Mouse (Mus musculus) hindbrain, embryonic 11.5 days (tissue): Measurements from ENCODE around the gene 1810037I17Rik. TPM values are rescaled to one million over a fixed set of nuclear protein-coding genes. Genes with fewer than 3 reads are reported as not detected.

ENCODE experiments used
- ATAC-seq: fragments of 200-750 bp; cut with Nextera tagmentation; 2 replicates; pipeline ENCODE4 v1.8.0; 2017; ENCODE audit warnings: mild to moderate bottlenecking, moderate TSS enrichment, moderate library complexity; ENCODE audit not compliant: low FRiP score
- DNase-seq: peaks from one replicate; pipeline ENCODE4 v3.0.0-alpha.2; 2015; ENCODE audit warnings: low spot score
- H3K27ac ChIP-seq: fragments of 300-500 bp; sonication (generic); 2 replicates; pipeline ENCODE4 v1.5.1; 2014; ENCODE audit warnings: mild to moderate bottlenecking, low read depth, low read length
- H3K27me3 ChIP-seq: fragments of 300-500 bp; sonication (generic); 2 replicates; pipeline ENCODE4 v1.6.1; 2014; ENCODE audit warnings: mild to moderate bottlenecking, low read length, moderate library complexity, mixed read lengths; ENCODE audit not compliant: control insufficient read depth, insufficient read depth
- H3K36me3 ChIP-seq: fragments of 300-500 bp; sonication (generic); 2 replicates; pipeline ENCODE4 v1.6.1; 2014; ENCODE audit warnings: mild to moderate bottlenecking, low read length, moderate library complexity, mixed read lengths; ENCODE audit not compliant: control insufficient read depth, insufficient read depth
- H3K4me1 ChIP-seq: fragments of 300-500 bp; sonication (generic); replicated peaks from 2 replicates; pipeline ENCODE4 v1.6.1; 2014; ENCODE audit warnings: low read length, mixed read lengths; ENCODE audit not compliant: control insufficient read depth, insufficient read depth
- H3K4me2 ChIP-seq: fragments of 300-500 bp; sonication (generic); replicated peaks from 2 replicates; pipeline ENCODE4 v1.6.1; 2014; ENCODE audit warnings: mild to moderate bottlenecking, low read depth, low read length
- H3K4me3 ChIP-seq: fragments of 300-500 bp; sonication (generic); 2 replicates; pipeline ENCODE4 v1.5.1; 2014; ENCODE audit warnings: low read depth, low read length
- H3K9ac ChIP-seq: fragments of 300-500 bp; sonication (generic); 2 replicates; pipeline ENCODE4 v1.6.1; 2014; ENCODE audit warnings: low read depth, low read length
- H3K9me3 ChIP-seq: fragments of 300-500 bp; sonication (generic); 2 replicates; pipeline ENCODE4 v1.6.1; 2016; ENCODE audit warnings: low read length; ENCODE audit not compliant: control insufficient read depth
- WGBS: fragments of 180-500 bp; shearing (Covaris S2); extraction: QIAGEN DNeasy Blood & Tissue Kit; methylation state at CpG from one replicate; pipeline ENCODE4 v1.1.7; 2014; 5-methylcytosine and 5-hydroxymethylcytosine counted together
- polyA plus RNA-seq: library from polyadenylated mRNA; unstranded; fragments of >200 nt; fragmentation: Nextera tagmentation; extraction: Ambion mirVana; gene quantifications from 2 replicates; pipeline ENCODE4 v1.2.1, GENCODE M21; 2014

The 1810037I17Rik gene
- polyA plus RNA-seq, 1 experiment from 2014 or later = 90.9 TPM

- ATAC-seq (no peak), DNase-seq (no peak)
- WGBS = 94% methylated on average over 9 of the region's 9 CpGs
- H3K36me3 ChIP-seq = no peaks in the 10 kb centered on the region
- no peaks in the 10 kb centered on the region for H3K4me1 ChIP-seq
- no peak overlapping the region for H3K4me3 ChIP-seq
- no peaks in the 10 kb centered on the region for H3K27me3 ChIP-seq
- H3K9me3 ChIP-seq = no peaks in the 10 kb centered on the region
- H3K4me2 ChIP-seq = no peak overlapping the region
- no peak overlapping the region for H3K9ac ChIP-seq
- H3K27ac ChIP-seq = no peak overlapping the region
Measured at GRCm38 (mm10) chr3:122968391-122968790, 44.4 kb downstream of the 1810037I17Rik start.

- Histone ChIP-seq H3K36me3 (no peaks in the 10 kb centered on the region), H3K4me3 (no peak overlapping the region), H3K4me2 (no peak overlapping the region), H3K27ac (no peak overlapping the region), H3K4me1 (no peaks in the 10 kb centered on the region), H3K9me3 (no peaks in the 10 kb centered on the region), H3K9ac (no peak overlapping the region), H3K27me3 (no peaks in the 10 kb centered on the region)
- 57% methylated on average over 3 of the region's 3 CpGs for WGBS
- DNase-seq (no peak), ATAC-seq (no peak)
Measured at GRCm38 (mm10) chr3:122972126-122972822, 48.3 kb downstream of the 1810037I17Rik start.

GRCm38 (mm10) chr3:122974833-122975232, 50.8 kb downstream of the 1810037I17Rik start:
- Histone ChIP-seq H3K36me3 (no peaks in the 10 kb centered on the region), H3K27ac (no peak overlapping the region), H3K9ac (no peak overlapping the region), H3K4me1 (no peaks in the 10 kb centered on the region), H3K27me3 (no peaks in the 10 kb centered on the region), H3K4me3 (no peak overlapping the region), H3K4me2 (no peak overlapping the region), H3K9me3 (no peaks in the 10 kb centered on the region)
- 56% methylated on average over 3 of the region's 3 CpGs for WGBS
- DNase-seq (no peak), ATAC-seq (no peak)

DNA sequence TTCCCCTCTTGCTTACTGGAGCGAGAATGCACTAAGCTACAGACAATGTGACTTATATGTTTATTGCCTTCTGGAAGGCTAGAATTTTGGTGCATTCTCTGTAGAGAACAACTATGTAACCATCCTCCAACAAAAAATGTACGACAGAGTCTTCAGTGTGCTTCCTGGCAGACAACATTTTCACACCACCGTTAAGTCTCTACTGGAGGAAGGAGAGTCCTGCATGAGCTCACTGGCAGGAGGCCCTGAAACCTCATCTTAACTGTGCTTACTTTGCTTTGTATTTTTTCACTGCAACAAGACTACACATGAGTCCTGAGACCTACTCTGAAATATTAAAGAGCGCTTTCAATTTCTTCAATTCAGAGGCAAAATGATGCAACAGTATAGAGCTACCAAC, 51.4 kb downstream of the 1810037I17Rik start:
- DNase-seq (no peak), ATAC-seq (no peak)
- WGBS = 87% methylated on average over 4 of the region's 4 CpGs
- Histone ChIP-seq H3K4me2 (no peak overlapping the region), H3K4me1 (no peaks in the 10 kb centered on the region), H3K9ac (no peak overlapping the region), H3K4me3 (no peak overlapping the region), H3K27ac (no peak overlapping the region), H3K27me3 (no peaks in the 10 kb centered on the region), H3K36me3 (no peaks in the 10 kb centered on the region), H3K9me3 (no peaks in the 10 kb centered on the region)

Other genes with a start within 250 kb of the 1810037I17Rik start
- 4.1 and 8.1 TPM in 2 replicates for gene Pde5a, start 195.3 kb upstream of the 1810037I17Rik start, polyA plus RNA-seq
- not detected in 2 replicates for gene Fabp2, start 29.1 kb upstream of the 1810037I17Rik start, polyA plus RNA-seq
- not detected in 2 replicates for gene Gm10959, start 4.8 kb upstream of the 1810037I17Rik start, polyA plus RNA-seq
- gene Usp53, start 60.3 kb downstream of the 1810037I17Rik start, polyA plus RNA-seq = 5.0 and 10.9 TPM in 2 replicates
- gene Myoz2, start 110.8 kb downstream of the 1810037I17Rik start, polyA plus RNA-seq = 0.62 and 0.95 TPM in 2 replicates